Mouse (Mus musculus) kidney, adult 2 months (tissue): Measurements from ENCODE around the gene Adat1.

Source experiments
- CTCF ChIP-seq: fragments of 200-500 bp; conservative IDR thresholded peaks from 2 replicates; pipeline ENCODE4 v1.5.1; 2011; ENCODE audit warnings: low read depth, mild to moderate bottlenecking, control low read depth, low read length, moderate library complexity, mixed read lengths; ENCODE audit not compliant: insufficient read depth, insufficient read length
- POLR2A ChIP-seq: fragments of 200-500 bp; IDR thresholded peaks from one replicate; pipeline ENCODE4 v1.6.1; 2011; ENCODE audit warnings: low read depth, low read length, control low read depth

- TF ChIP-seq CTCF, result no peak
- TF ChIP-seq POLR2A, result no peak
Observed at GRCm38 (mm10) chr8:111961330-111961729, 30.8 kb downstream of the Adat1 start.
